Mouse (Mus musculus): ENCODE measurements at regions not wholly inside any gene's neighbourhood (a gene's known extent, or its start where the extent isn't known, plus 50 kb on each side); places are given as distances from the start of the nearest gene placed in this dataset.

GRCm38 (mm10) chr10:95124476-95124875 is 179.8 kb upstream of the Plxnc1 start:
- DNase-seq, result no peak

DNA sequence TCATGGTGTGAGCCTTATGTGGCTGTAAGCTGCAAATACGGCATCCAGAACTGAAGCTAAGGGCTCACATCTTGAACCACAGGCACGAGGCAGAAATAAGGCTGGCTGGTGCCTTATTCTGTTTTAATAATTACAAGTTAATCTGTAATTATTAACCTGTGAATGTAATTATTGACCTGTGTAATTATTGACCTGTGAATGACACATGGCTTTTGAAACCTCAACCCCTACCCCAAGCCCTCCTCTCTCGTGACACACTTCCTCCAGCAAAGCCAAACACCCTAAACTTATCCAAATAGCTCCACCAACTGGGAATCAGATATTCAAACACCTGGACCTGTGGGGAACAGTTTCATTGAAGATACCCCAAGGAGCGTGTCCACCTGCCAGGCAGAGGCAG is 175.4 kb upstream of the Plxnc1 start:
- DNase-seq, result no peak

DNA sequence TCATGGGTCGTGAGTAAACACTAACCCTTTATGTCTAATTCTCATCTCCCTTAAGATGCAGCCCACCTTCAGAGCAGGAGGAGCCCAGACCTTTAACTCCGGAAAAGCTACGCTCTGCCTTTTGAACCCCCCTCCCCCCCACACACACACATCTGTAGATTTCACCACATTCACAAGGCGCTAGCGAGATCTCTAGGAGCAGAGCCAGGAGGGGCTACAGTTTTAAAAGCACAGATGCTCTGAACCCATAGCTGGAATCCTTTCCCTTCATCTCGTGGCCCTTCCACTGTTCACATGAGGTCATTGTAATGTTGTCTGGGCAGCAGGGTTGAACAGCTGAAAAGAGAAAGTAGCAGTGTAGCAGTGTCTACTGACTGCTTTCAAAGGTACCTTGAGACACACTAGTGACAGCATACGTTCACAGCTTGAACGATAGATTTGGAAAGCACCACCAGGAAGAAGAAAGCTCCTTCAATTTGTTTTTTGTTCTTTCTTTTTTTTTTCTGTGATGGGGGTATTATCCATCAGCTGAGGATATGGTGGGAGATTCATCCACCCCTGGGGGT is 174.2 kb upstream of the Plxnc1 start:
- no peak for DNase-seq

GRCm38 (mm10) chr10:95117731-95118212 is 173.1 kb upstream of the Plxnc1 start:
- DNase-seq, result no peak

GRCm38 (mm10) chr10:95117041-95117730 is 172.6 kb upstream of the Plxnc1 start:
- no peak for DNase-seq

DNA sequence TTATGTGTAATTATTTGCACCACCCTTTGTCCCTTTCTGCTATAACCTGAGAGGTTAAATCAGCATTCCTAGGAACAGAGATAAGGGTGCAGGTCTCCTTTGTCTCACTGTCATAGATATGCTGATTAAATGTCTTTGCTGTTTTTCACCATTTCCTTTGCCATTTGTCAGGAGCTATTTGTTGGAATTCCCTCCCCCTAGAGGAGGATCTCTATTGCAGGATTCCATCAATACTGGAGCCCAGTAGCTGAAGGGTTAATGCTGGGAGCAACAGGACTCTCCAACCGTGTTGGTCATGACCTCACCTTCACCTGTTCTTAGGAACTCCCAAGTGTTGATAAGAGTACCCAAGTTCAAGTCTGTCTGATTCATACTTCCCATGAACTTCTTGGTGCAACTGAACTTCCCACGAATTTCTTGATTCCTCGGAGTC is 172.0 kb upstream of the Plxnc1 start:
- DNase-seq, result no peak

DNA sequence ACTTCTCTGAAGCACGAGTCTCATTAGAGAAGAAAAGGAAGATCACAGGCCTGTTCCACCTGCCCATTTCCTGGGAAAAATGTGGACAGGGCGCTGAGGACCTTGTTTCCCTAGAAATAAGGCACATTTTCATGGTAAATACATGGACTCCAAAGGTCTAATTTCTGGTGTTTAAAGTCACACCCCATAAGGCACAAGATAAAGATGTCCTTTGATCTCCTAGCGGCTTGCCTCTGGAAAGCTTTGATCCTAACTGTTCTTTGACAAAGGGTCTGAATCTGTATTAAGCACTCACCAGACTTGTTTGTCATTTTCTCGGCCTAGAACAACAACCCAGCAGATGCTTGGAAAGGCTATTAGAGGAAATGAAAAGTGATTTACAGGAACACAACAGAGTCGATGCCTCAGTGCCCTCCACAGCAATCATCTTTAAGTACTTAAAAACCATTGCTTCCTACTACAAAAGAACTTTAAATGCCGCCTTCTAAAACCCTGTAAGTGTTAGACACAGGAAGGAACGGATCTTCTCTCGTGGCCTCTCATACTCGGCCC is 168.3 kb upstream of the Plxnc1 start:
- no peak for DNase-seq

DNA sequence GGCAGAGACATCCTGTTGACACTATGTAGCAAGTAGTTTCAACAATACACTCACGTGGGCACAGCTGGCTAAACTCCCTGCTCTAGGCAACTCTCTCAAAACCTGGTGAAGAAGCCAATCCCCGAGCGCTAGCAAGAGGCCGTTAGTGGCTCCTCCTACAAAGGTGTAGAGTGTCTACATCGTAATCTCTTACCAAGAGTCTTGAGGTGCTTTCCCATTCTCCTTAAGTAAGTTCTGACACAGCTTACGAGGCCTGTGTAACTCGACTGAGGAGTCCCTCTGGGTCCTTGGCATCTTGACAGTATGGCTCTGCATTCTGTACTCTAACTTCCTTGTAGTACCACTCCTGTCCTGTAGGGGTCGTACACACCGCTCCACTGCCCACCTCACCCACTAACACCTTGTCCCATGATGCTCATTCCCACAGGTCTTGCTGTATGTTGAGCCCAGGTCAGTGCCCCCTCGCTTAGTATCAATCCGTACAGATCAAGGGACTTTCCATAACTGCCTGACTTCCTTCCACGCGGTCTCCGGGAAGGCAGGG is 167.7 kb upstream of the Plxnc1 start:
- DNase-seq, result no peak

- no peak for DNase-seq
Measured at GRCm38 (mm10) chr10:95110786-95111185, 166.2 kb upstream of the Plxnc1 start.

DNA sequence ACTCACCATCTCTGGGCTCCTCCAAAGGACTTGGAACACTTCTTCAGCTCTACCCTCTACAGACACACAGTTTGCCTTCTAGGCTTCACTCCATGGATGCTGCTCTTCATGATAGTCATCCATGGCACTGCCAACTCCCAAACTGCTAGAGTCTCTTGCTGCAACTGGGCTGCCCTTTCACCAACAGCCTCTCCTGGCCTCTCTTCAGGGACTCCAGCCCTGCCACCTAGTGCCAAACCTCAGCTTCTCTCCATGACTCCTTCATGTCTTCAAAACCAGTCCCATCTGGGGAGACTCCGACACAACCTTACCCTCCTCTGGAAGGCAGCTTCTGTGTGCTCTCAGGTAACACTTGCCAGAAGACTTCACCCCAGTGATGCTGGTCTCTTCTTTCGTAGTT is 164.9 kb upstream of the Plxnc1 start:
- DNase-seq, result no peak

DNA sequence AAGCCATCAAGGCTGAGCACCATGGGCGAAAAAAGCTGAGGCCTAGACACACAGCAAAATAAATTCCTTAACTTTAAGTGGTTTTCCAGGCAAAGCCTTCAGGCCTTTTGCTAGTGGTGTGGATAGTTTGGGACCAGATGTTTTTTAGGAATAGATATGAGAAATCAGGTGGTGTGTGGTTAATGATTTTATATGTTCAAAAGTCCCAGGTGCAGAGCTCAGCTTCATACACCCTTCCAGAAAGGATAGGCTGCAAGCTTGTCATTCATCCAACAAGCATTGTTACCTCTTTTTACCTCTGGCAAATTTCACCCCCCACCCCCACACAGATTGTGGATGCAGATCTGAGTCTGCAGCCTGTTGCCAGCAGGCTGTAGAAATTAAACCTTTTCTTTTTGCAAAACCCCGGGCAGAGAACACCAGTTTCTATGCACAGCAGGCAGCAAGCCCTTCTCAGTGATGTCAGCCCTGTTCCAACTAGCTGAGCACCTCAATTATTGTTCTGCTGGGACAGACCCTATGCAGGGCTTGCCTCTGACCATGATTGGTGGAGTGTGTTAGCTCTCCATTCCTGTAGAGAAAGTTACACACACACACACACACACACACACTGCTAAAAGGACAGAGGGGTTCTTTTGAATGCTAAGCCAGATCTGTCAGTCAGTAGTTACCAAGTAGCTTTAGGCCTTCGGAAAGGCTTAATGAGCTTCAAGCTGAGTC is 163.1 kb upstream of the Plxnc1 start:
- no peak for DNase-seq

DNA sequence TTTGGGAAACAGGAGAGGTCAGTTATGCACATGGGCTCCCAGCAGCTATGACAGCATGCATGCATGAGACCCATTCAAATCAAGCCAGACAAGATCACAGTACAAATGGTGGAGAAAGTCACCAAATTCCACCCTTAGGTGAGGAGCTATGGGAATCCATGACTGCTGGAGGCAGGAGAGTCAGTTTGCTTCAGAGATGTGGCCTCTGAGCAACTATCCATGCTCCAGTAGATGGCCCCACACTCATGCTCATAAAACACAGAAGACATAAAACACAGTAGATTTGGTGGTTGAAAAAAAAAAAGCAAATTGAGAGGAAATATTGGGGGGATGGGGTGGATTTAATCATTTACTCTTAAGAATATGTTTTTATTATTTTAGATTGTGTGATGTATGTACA is 159.2 kb upstream of the Plxnc1 start:
- no peak for DNase-seq

DNA sequence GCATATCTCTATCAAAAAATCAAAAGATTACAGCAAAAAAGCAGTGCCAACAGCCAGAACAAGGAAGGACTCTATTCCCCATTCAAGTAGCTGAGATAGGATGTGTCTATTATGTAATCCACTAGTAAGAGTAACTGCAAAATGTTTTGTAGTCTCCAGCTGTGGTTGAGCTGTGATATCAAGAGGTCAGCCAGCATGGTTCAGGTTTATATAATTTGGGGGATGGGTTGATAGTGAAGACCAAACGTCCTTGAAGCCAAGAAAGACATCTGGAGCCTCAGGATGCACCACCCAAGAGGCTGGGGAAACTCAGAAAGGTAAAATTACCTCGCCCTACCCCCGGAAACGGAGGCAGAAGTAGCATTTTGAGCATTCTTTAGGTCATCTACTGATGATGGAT is 158.3 kb upstream of the Plxnc1 start:
- DNase-seq, result no peak

- no peak for DNase-seq
Measured at GRCm38 (mm10) chr10:95099906-95100305, 155.3 kb upstream of the Plxnc1 start.

DNA sequence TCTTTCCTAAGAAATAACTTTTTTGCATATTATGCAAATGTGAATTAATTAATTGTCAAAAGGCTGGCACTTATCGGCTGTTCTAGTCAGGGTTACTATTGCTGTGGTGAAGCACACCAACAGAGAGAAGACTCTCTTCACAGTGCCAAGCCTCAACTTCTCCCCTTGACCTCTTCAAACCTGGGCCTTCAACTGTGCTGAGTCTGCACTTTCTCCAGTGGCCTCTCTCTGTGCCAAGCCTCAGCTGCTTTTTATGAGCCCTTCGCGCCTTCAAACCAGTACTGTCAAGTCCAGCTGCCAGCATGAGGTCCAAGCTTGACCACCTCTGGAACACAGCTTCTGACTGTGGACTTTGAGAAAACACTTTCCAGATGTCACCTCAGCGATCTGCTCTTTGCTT is 151.2 kb upstream of the Plxnc1 start:
- DNase-seq, result no peak

GRCm38 (mm10) chr10:95094771-95095170 is 150.1 kb upstream of the Plxnc1 start:
- DNase-seq, result no peak

- no peak for DNase-seq
Measured at GRCm38 (mm10) chr10:95093266-95093665, 148.6 kb upstream of the Plxnc1 start.

GRCm38 (mm10) chr10:95091086-95091485 is 146.5 kb upstream of the Plxnc1 start:
- DNase-seq, result no peak

- DNase-seq, result no peak
Measured at GRCm38 (mm10) chr10:95090641-95091040, 146.0 kb upstream of the Plxnc1 start.

DNA sequence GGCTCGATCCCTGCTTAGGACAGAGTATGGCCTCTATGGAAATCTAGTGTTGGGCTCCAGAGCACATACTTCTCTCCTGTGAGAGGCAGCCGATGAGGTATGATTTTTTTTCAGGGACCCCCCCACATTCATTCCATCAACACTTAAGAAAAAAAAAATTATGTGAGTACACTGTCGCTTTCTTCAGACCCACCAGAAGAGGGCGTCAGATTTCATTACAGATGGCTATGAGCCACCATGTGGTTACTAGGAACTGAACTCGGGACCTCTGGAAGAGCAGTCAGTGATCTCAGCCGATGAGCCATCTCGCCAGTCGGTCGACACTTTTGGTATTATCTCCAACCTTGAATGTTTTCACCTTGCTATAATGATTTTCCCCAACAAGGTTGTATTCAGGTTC is 145.4 kb upstream of the Plxnc1 start:
- no peak for DNase-seq

GRCm38 (mm10) chr10:95087864-95088570 is 143.4 kb upstream of the Plxnc1 start:
- DNase-seq, result peak; percentile 51

DNA sequence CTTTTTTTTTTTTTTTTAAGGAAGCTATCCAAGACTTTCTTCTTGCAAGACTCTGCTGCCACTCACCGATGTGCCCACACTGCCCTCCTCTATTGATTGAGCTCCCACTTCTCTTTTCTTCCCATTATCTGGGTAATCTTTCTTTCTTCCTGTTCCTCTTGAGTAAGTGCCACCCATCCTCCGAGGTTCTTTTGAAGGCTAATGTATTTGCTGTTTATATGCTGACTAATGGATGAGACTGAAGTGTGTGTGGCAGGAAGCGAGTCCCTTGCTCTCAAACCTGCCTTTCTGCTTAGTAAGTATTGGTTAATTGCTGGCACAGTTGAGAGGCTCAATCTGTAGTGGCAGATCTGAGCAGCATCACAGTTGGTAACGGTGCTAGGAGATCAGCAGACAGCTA is 142.1 kb upstream of the Plxnc1 start:
- DNase-seq, result no peak
